Mouse (Mus musculus) right cerebral cortex, postnatal 25 days (tissue): ENCODE data around the gene Mgat2.
A peak's percentile ranks its signal among the peaks of the same experiment; 100 is the strongest.
"Not testable (repeated sequence)": the region's sequence is repeated elsewhere in the genome, so short reads cannot be mapped to it uniquely, and the experiment has no call there.

Experiments used
- DNase-seq: peaks from one replicate; pipeline ENCODE4 v3.0.0; 2022

Mgat2 gene

DNA sequence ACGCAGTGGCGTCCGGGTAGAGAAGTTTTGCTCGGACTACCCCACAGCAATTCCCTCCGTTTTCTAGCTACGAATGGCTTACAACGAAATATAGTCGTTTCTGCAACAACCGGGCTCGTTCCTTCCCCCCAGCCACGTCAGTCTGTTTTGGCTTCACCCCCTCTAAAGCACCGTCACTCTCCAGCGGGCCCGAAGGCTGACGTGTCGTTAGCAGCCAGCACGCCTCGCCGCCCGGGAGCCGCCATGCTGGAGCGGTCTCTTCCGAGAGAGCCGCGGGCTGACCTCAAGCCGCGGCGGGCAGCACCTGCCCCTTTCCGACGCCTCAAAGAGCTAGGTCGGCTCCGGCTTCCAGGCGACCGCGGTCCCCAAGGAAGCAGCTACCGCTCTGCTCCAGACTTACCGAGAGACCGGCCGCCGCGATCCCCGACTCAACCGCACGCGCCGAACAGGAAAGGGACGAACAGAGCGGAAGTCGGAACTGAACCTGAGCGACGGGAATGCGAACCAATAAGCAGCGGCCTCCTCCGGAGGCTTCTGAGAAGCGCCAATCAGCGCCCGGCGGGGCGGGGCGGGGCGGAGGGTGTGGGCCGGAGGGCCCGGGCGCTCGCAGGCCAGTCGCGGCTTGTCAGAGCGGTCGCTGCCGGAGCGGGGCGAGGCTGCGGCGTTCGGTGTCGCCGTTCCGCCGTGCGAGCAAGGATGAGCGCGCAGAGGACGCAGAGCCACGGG, at the start of gene Mgat2, which contains the start of gene Rpl36al:
Mgat2 (plus strand) TSS at position 575 of the 726 bp plus-strand sequence.
Rpl36al (minus strand) TSS at position 501 of the 726 bp plus-strand sequence.
- DNase-seq: peak; percentile 99

DNA sequence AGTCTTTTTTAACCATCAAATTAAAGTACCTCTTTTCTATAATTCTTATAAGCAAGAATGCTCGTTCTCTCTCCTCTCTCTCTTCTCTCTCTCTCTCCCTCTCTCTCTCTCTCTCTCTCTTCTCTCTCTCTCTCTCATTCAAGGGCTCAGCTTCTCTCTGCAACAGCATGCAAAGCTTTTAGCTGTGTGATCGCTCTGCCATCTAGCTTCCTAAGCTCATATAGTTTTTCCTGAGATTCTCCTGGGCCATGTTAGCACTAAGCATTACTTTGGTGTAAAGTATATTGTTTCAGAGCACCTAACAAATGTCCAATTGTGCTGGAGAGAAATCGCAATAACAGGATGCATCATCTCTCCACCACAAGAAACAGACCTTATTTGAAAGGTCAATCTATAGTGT, 44.8 kb upstream of the Mgat2 start:
- DNase-seq: no peak

DNA sequence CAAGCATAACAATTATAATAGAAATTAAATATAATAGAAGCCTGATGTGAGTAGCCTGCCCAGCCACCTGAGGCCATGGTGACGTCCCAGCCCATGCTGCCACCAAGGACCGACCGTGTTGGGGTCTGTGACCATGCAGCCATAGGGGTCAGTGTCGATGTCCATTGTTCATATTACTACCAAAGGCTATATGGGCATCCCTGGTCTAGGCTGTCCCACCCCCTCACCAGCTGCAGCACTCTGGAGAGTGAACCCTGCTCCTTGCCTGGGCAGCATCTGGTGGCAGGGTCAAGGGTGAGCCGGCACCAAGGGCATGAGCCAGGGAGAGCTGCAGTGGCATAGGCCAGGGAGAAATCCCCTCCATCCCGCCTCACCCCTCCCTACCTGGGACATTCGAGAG, 44.1 kb upstream of the Mgat2 start:
- DNase-seq: no peak

DNA sequence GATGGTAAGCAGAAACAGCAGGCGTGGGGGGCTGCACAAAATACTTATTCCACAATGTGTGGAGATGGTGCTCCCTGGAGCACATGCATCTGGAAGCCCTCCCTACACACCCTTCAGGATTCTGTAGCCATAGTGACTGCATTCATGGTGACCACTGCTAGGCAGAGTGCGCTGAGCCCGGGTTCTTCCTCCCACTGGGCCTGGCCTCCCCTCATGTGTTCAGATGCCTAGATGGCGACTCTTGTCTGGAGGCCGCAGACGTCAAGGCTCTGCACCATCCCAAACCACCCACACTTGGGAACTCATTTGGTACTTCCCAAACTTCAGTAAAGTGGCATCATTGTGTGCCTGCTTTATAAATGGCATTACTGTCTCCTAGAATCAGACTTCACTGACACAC, 40.5 kb upstream of the Mgat2 start:
- DNase-seq: no peak

DNA sequence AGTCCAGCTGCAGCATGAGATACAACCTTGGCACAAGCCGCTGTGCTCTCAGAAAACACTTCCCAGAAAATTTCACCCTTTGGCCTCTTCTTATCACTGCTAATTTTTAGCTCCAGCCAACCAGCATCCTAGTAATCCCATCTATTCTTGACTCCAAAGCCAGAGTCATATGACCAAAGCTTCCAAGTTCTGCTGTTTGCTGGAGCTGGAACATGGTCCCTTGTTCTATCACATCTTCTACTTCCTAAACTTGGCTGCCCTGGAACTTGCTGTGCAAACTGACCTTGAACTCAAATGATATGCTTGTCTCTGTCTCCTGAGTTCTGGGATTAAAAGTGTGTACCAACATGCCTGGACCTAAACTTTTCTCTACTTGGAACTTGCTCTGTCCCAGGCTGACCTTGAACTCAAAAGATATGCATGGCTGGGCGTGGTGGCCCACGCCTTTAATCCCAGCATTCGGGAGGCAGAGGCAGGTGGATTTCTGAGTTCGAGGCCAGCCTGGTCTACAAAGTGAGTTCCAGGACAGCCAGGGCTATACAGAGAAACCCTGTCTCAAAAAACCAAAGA, 36.7 kb upstream of the Mgat2 start:
- no peak for DNase-seq

DNA sequence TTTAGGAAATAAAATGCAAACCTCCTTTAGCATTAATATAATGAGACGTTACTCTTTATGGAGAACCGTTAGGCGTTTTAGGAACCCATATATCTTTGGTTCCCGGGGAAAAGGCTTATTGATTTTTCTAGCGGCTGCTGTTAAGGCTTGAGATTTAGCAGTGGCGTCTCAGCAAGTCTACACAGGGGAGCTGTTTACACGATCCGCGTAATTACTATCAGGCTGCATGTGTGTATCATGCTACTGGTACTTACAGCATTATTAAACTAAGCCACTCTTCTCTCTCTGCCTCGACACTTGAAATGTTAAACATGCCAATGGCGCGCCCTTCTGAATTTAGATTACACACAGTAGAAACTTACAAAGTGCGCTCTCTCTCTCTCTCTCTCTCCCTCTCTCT, 33.9 kb upstream of the Mgat2 start:
- no peak for DNase-seq

DNA sequence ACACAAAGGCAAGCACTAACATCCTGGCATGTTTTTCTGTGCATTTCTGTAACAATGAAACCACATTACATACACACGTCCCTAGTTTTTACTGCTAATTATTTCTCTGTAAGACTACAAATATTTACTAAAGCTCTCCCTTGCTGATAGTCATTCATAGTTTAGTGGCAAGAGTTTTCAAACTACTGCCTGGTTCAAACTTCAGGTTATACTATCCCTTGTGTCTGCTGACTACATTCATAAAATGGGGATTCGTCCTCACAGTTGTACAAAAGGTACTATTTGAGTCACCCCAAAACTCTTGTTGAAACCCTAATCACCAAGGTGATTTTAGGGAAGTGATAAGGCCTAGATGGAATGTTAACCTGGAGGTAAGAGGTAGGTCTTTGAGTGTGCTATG, 28.0 kb upstream of the Mgat2 start:
- DNase-seq: no peak

DNA sequence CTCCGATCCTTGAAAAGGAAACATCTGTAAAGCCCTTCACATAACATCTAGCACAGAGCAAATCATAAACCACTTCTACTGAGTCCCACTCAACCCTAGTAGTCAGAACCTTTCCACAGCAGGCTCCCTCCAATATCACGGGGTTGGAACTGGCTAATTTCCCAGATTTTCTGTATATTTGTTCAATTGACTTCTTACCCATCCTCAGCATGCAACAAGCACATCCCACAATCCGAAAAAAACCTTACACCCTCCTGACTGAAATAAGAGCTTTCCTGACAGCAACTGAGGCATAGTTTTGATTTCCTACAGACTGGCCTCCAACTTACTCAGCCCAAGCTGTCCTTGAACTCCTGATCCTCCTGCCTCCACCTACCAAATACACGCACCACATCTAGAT, 27.5 kb upstream of the Mgat2 start:
- no peak for DNase-seq

DNA sequence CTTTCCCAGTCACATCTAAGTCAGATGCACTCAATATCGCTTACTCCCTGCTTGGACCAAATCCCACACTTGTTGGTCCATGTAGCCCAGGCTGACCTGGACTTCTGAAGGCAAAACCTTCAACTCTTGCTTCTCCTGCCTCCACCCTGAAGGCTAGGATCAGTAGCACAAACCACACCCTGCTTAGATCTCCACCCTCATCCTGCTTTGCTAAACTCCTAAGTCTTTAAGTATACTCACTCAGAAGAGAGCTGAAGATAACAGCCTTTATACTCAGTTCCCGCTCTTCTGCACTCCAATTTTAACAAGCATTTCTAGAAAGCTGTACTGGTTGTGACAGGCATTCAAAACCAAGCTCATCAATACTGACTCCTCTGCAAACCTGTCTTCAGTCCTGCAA, 26.9 kb upstream of the Mgat2 start:
- no peak for DNase-seq

DNA sequence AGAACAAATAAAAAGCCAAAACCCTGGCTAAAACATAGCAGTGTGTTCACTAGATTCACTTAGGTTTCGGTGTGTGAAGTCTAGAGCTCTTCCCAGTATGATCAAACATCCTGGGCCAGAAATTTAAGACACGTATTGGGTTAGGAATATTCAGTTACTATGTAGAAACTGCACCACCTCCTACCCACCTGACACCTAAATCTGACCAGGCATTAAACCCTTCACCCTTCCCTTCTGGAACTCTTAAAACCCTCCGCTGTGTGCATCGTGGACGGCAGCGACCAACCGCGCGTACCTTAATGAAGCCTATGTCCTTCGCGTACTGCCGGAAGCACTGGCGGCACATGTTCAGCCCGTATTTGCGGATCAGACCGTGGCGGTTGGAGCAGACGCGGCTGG, 25.6 kb upstream of the Mgat2 start:
- DNase-seq: no peak

DNA sequence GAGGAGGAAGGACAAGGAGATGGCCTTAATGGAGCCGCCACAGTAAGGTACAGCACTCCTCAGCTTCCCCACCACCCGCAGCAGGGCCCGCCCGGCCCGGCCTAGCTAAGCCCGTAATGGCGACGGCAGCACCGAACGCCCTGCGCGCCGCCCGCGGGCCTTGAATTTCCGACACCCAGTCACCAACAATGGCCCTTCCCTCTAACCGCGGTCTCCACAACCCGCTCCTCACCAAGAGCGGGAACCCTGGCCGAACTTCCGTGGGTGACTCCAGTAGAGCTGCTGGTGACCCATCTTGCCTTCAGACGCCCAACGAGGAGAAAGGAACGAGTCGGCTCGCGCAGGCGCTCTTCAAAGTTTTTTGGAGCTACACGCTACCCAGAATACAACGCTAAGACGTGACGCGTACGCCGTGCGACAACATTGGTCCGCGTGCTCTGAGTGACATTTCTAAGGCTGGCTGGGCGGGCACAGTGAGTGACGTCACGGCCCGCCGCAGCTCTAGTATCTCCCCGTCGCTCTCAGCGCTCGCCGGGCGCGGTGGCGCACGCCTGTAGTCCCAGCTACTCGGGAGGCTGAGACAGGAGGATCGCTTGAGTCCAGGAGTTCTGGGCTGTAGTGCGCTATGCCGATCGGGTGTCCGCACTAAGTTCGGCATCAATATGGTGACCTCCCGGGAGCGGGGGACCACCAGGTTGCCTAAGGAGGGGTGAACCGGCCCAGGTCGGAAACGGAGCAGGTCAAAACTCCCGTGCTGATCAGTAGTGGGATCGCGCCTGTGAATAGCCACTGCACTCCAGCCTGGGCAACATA, 25.0 kb upstream of the Mgat2 start, which contains the start of gene Rps29:
Rps29 (minus strand) TSS at position 422 of the 813 bp plus-strand sequence.
- peak; percentile 97 for DNase-seq

DNA sequence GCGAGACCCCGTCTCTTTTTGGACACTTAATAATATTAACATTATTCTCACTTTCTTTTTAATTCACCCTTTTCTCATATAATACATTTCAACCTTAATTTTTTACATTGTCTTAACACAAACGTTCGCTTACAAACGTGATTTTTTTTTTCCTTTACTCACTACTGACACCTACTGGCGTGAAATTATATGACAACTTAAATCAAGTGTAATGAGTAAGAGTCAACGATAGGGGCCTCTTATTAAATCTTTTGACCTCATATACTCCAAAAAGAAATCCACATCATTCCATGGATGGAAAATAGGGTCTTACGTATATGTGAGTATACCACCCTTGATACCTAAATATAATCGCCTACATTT, 24.4 kb upstream of the Mgat2 start:
- no peak for DNase-seq

DNA sequence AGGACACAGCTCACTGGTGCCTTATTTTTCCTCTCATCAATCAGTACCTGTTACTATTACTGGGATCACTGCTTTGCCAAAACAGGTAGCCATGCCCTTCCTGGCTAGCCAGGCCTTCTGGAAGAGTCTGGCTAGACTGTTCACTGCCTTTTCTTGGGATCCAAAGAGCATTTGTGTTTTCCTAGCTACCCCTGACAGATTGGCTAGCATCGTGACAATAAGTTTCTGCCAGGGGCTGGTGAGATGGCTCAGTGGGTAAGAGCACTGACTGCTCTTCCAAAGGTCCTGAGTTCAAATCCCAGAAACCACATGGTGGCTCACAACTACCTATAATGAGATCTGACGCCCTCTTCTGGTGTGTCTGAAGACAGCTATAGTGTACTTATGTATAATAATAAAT, 23.3 kb upstream of the Mgat2 start:
- DNase-seq: not testable (repeated sequence)

DNA sequence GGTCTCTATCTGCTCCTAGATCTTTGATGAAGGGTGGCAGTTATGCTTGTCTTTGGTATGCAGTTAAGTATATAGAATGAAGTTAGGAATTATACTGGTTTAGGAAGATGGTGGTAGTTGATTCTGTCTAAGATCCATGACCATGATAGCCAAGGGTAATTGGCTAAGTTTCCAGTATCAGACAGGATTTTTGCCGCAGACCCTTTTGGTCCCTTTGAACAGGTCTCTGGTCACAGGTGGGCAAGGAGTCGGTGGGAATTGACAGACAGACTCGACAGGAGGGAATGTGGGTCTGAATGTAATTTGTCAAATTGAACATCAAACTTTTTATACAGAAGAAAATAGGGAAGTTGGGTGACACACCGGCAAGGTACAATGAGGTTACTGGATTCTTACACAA, 20.4 kb upstream of the Mgat2 start:
- not testable (repeated sequence) for DNase-seq

DNA sequence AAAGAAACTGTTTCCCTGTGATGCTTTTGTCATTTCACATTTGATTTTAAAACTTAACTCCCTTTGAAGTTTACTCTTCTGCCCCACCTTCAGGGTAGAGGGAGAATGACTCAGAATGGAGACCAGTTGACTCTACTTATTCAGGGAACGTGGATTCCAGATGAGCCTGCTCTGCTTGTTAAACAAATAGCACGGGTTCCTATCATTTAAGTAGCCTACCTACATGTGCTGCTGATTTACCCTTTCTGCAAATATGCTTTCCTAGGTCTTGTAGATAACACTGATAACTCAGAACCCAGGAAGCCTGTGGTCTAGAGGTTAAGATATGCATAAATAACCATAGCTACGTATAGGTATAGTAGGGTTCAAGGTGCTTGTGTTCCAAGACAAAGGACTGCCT, 19.1 kb upstream of the Mgat2 start:
- DNase-seq: no peak

DNA sequence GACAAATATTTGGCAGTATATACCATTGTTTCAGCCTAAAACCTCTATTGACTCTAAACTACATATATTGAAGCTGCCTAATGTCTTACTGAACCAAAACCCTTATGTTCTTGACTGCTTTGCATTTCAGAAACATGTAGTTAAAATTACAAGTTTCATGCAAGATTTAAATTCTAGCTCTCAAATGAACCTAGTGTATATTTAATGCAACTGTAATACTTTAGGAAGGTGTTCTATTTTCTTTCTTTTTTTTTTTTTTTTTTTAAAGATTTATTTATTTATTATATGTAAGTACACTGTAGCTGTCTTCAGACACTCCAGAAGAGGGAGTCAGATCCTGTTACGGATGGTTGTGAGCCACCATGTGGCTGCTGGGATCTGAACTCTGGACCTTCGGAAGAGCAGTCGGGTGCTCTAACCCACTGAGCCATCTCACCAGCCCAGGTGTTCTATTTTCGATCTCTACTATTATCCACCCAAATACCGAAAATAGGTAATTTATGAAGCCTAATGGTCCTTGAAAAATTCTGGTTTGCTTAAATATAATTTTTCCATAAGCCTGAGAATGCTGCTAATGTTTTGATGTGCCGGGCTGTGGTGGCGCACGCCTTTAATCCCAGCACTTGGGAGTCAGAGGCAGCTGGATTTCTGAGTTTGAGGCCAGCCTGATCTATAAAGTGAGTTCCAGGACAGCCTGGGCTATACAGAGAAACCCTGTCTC, 16.9 kb upstream of the Mgat2 start:
- DNase-seq: not testable (repeated sequence)

DNA sequence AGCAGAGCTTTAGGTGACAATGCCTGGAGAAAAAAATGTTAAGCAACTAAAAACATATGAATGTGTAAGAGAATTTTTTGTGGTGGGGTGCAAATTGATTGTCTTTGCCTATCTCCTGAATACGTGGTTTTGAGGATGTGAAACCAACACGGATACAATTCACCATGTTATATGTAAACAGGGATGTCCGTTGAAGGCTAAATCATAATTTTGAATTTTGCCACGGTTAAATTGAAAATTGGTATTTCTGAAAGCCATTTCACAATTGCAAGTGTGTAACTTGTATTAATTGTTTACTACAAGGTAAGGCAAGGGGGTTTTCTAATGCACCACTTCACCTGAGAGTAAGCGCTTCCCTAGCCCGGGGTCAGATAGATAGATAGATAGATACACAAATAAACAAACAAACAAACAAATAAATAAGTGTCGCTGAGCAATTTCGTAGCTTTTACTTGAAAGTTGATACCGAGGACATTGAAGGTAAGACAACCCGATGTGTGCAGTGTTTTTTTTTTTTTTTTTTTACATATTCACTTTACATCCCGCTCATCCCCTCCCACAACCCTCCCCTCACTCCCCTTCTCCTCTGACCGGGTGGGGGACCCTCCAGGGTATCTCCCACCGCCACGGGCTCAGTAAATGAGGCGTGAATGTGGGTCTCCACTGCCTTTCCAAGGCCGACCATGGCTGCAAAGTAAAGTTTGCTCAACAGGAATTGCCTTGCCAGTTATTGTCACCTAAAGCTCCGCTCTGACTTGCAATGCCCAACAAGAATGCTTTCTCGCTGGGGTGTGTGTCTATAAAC, 16.1 kb upstream of the Mgat2 start:
- no peak for DNase-seq

DNA sequence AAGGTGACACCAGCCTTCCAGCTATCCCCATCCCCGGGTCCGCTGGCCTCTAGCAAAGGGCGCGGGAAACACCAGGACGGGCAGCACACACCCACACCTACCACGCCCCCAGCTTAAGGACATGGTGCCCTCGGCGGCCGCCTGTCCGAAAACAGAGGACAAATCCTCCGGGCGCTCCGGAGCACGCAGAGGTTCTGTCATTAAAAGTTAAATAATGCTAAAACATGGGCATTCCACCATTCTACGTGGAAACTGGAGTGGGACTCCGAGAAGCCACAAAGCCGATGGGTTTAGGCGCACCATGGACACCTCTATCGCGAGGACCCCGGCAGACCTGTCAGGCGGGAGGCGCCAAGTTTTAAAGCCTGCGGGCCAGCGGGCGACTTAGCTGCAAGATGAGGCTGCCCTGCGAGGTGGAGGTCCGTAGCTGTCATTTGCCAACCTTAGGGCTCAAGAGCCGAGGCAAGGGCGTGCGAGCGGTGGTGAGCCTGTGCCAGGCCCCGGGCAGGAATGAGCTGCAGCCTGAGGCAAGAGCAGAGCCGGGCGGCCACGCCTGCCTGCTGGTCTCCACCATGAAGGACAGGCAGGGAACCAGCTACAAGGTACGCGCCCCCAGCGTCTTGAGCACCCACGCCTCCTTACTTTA, 15.4 kb upstream of the Mgat2 start, which contains the start of gene Lrr1:
Lrr1 (plus strand) TSS at position 354 of the 646 bp plus-strand sequence.
- peak; percentile 86 for DNase-seq

DNA sequence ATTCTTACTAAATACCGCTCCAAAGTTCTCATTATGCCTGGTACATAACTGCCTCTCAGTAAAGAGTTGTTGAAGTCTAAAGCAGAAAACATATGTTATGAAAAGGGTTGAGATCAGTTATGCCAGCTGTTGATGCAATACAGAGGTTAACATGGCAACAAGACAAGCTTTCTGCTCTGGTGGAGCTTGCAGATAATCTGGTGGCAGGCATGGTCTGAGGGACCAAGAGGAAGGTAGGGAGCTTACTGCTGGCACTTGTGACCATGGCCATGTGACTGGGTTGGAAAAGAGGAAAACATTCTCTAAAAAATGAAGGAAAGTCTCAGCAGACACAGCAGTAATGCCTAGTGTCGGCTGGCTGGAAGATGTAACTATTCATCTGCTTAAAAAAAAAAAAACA, 12.7 kb upstream of the Mgat2 start:
- DNase-seq: no peak

DNA sequence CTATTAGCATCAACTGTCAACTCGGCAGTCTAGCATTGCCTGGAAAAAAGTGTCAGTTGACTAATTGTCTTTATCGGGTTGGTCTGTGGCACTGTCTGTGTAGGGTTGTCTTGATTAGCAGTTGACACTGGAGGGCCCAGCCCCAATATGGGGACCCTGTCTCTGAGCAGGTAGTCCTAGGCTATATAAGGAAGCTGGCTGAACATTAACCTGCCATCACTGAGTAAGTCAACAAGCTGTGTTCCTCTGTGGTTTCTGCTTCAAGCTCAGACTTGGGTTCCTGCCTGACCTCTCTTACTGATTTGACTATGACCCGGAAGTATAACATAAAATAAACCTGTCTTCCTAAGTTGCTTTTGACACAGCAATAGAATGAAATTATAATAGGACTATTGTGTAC, 8.0 kb upstream of the Mgat2 start:
- no peak for DNase-seq

DNA sequence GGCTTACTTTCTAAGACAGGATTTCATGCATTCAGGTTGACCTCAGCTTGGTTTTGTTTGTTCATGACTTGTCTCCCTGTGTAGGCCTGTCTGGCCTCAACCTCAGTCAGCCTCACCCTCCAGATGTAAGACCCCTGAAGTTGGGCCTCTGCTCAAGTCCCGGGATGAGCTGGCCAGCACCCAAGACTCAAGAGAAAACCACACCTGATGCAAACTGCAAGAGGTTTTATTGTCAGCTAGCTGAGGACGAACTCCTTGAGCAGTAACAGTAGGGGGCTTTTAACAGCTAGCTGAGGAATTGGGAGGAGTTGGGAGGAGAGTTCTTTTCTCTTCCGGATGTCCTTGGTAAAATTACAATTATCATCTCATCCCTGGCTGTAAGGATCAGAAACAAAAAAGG, 6.4 kb upstream of the Mgat2 start:
- no peak for DNase-seq

DNA sequence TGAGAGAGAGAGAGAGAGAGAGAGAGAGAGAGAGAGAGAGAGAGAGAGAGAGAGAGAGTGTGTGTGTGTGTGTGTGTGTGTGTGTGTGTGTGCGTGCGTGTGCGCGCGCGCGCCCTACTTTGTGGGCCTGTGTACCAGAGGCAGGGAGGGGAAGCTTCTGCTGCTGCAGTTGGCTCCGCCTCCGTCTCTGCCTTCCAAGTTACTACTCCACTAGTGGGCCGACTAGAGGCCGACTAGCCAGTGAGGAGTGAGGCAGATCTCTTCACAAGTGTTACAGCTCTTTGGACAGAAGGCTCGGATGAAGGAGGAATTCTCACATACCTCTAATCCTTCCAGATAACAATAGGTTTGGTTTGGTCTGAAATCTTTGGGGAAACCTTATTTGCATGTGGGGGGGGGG, 4.6 kb upstream of the Mgat2 start:
- DNase-seq: no peak
